Mouse (Mus musculus): ENCODE measurements around the gene Smoc1. TPM values are rescaled to one million over a fixed set of nuclear protein-coding genes. Genes with fewer than 3 reads are reported as not detected.

The Smoc1 gene
- 10 to 100 TPM in 2 of 4 experiments, 1 to 10 TPM in 2; 7.4 to 12.4 (median 10.1) TPM for total RNA-seq (2022)

GRCm38 (mm10) chr12:81026277-81026994, at the start of gene Smoc1:
TSS of gene Smoc1 (plus strand) at chr12:81026808.
- DNase-seq (ENCODE audit: low spot score in 2 of 2) = peak; percentile 24 to 44

- DNase-seq (ENCODE audit: low spot score in 2 of 2) = peak; percentile 20 to 87
Measured at GRCm38 (mm10) chr12:80982326-80982725, 44.3 kb upstream of the Smoc1 start.

- DNase-seq (ENCODE audit: low spot score in 2 of 2) = no peak
Measured at GRCm38 (mm10) chr12:80983695-80984094, 42.9 kb upstream of the Smoc1 start.

- no peak for DNase-seq (ENCODE audit: low spot score in 2 of 2)
Measured at GRCm38 (mm10) chr12:80986628-80987027, 40.0 kb upstream of the Smoc1 start.

GRCm38 (mm10) chr12:80988286-80988685, 38.3 kb upstream of the Smoc1 start:
- no peak for DNase-seq (ENCODE audit: low spot score in 2 of 2)

GRCm38 (mm10) chr12:80990901-80991445, 35.6 kb upstream of the Smoc1 start:
- no peak for DNase-seq (ENCODE audit: low spot score in 2 of 2)

GRCm38 (mm10) chr12:80991806-80992205, 34.8 kb upstream of the Smoc1 start:
- DNase-seq (ENCODE audit: low spot score in 2 of 2) = no peak

- no peak for DNase-seq (ENCODE audit: low spot score in 2 of 2)
Measured at GRCm38 (mm10) chr12:80992540-80993122, 34.0 kb upstream of the Smoc1 start.

GRCm38 (mm10) chr12:80993773-80994172, 32.8 kb upstream of the Smoc1 start:
- no peak for DNase-seq (ENCODE audit: low spot score in 2 of 2)

- no peak for DNase-seq (ENCODE audit: low spot score in 2 of 2)
Measured at GRCm38 (mm10) chr12:80995326-80995725, 31.3 kb upstream of the Smoc1 start.

GRCm38 (mm10) chr12:80997652-80998051, 29.0 kb upstream of the Smoc1 start:
- DNase-seq (ENCODE audit: low spot score in 2 of 2) = no peak

- no peak for DNase-seq (ENCODE audit: low spot score in 2 of 2)
Measured at GRCm38 (mm10) chr12:80998528-80999221, 27.9 kb upstream of the Smoc1 start.

- DNase-seq (ENCODE audit: low spot score in 2 of 2) = no peak
Measured at GRCm38 (mm10) chr12:81000924-81001323, 25.7 kb upstream of the Smoc1 start.

GRCm38 (mm10) chr12:81002841-81003635, 23.6 kb upstream of the Smoc1 start:
- DNase-seq (ENCODE audit: low spot score in 2 of 2) = no peak

- DNase-seq (ENCODE audit: low spot score in 2 of 2) = no peak
Measured at GRCm38 (mm10) chr12:81009813-81010212, 16.8 kb upstream of the Smoc1 start.

- DNase-seq (ENCODE audit: low spot score in 2 of 2) = no peak
Measured at GRCm38 (mm10) chr12:81011994-81012393, 14.6 kb upstream of the Smoc1 start.

GRCm38 (mm10) chr12:81013496-81013895, 13.1 kb upstream of the Smoc1 start:
- DNase-seq (ENCODE audit: low spot score in 2 of 2) = no peak

GRCm38 (mm10) chr12:81017624-81018023, 9.0 kb upstream of the Smoc1 start:
- DNase-seq (ENCODE audit: low spot score in 2 of 2) = no peak

- no peak for DNase-seq (ENCODE audit: low spot score in 2 of 2)
Measured at GRCm38 (mm10) chr12:81018516-81019279, 7.9 kb upstream of the Smoc1 start.

- DNase-seq (ENCODE audit: low spot score in 2 of 2) = no peak
Measured at GRCm38 (mm10) chr12:81019280-81019935, 7.2 kb upstream of the Smoc1 start.

All from left cerebral cortex, adult 8-10 months (tissue).